Mouse (Mus musculus) spleen, adult 2 months (tissue): Measurements from ENCODE around the gene Dlgap4.

Experiments
- CTCF ChIP-seq: fragments of 200-500 bp; IDR thresholded peaks from 2 replicates; pipeline ENCODE4 v1.5.1; 2011; ENCODE audit warnings: mild to moderate bottlenecking, inconsistent platforms; ENCODE audit not compliant: insufficient read depth, insufficient read length, insufficient replicate concordance; ENCODE audit errors: extremely low read depth
- POLR2A ChIP-seq: fragments of 200-500 bp; IDR thresholded peaks from 2 replicates; pipeline ENCODE4 v1.6.1; 2011; ENCODE audit warnings: low read depth, low read length, inconsistent platforms

DNA sequence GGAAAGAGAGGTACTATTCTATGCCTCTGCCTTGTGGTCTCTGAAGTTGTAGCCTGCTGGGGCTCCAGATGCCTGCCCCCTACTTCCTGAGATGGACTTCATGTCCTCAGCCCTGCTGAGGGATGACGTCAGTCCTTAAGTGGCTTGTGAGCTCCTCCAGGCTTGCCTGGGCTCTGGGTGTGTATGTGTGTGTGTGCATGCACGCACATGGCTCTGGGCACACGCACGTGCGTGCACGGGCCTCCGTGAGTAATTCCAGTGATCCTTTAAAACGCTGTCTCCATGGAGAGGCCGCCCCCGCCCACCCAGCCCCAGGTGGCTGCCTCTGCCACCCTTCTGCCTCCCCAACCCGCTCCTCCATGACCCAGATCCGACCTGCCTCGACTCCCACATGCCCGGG lies 72.5 kb downstream of the Dlgap4 start:
- TF ChIP-seq POLR2A: no peak
- no peak for TF ChIP-seq CTCF
